Mouse (Mus musculus) ES-E14 (cell line): ENCODE data around the gene Actr2.

ENCODE experiments used
- CHD2 ChIP-seq: IDR thresholded peaks from 2 replicates; pipeline ENCODE4 v1.6.1; 2014; ENCODE audit warnings: mild to moderate bottlenecking, low read depth, low read length, inconsistent platforms
- HCFC1 ChIP-seq: IDR thresholded peaks from 2 replicates; pipeline ENCODE4 v1.6.1; 2012; ENCODE audit warnings: low read length, inconsistent platforms, borderline replicate concordance; ENCODE audit not compliant: insufficient read depth
- MAFK ChIP-seq: IDR thresholded peaks from 2 replicates; pipeline ENCODE4 v1.6.1; 2014; ENCODE audit warnings: mild to moderate bottlenecking, low read depth, low read length, inconsistent platforms; ENCODE audit not compliant: insufficient read depth
- ZC3H11A ChIP-seq: IDR thresholded peaks from 2 replicates; pipeline ENCODE4 v1.6.1; 2012; ENCODE audit warnings: low read depth, mild to moderate bottlenecking, inconsistent platforms, low read length, borderline replicate concordance
- ZNF384 ChIP-seq: IDR thresholded peaks from 2 replicates; pipeline ENCODE4 v1.6.1; 2012; ENCODE audit warnings: low read depth, low read length, inconsistent platforms

GRCm38 (mm10) chr11:20145383-20145782 is 32.7 kb upstream of the Actr2 start:
- TF ChIP-seq MAFK (no peak), ZNF384 (no peak), HCFC1 (no peak), ZC3H11A (no peak), CHD2 (0 out of 2 replicates have a peak, but pooled peaks have one; percentile 48)
